Mouse (Mus musculus) CH12.LX (cell line): Measurements from ENCODE around the gene Fbxw4. TPM values are rescaled to one million over a fixed set of nuclear protein-coding genes. Genes with fewer than 3 reads are reported as not detected.

Experiments used
- DNase-seq: peaks from one replicate; pipeline ENCODE4 v3.0.0-alpha.2; 2013; ENCODE audit errors: extremely low read depth
- H3K27ac ChIP-seq: 2 replicates; pipeline ENCODE4 v1.5.1; 2012; ENCODE audit warnings: low read depth, mild to moderate bottlenecking, control low read depth, moderate library complexity; ENCODE audit not compliant: insufficient read depth
- H3K27me3 ChIP-seq: replicated peaks from 2 replicates; pipeline ENCODE3; 2012; ENCODE audit warnings: inconsistent platforms
- H3K36me3 ChIP-seq, 2 experiments: replicated peaks in 1 of 2; 2 replicates each; pipeline versions ENCODE3 to v1.6.1; 2012; ENCODE audit warnings: inconsistent platforms in 1 of 2, low read length in 1 of 2, mild to moderate bottlenecking in 1 of 2, mixed read lengths in 1 of 2, moderate library complexity in 1 of 2; ENCODE audit not compliant: control insufficient read depth in 1 of 2, insufficient read depth in 1 of 2
- H3K4me1 ChIP-seq, 2 experiments: 2 replicates each; pipeline ENCODE4 v1.6.1; 2012; ENCODE audit warnings: inconsistent platforms in 1 of 2, moderate library complexity in 1 of 2; ENCODE audit not compliant: insufficient read depth in 2 of 2, control insufficient read depth in 1 of 2
- H3K4me2 ChIP-seq: 2 replicates; pipeline ENCODE4 v1.6.1; 2012; ENCODE audit warnings: low read depth, mild to moderate bottlenecking, control low read depth; ENCODE audit not compliant: poor library complexity, insufficient read depth, severe bottlenecking
- H3K4me3 ChIP-seq, 3 experiments: fragments of 150-350 bp in 1 of 3; sonication (generic) in 1 of 3; replicated peaks in 1 of 3; 2 replicates each; pipeline versions ENCODE3 to v1.5.1; 2011 to 2012; ENCODE audit warnings: low read depth in 2 of 3, low read length in 2 of 3, mild to moderate bottlenecking in 2 of 3, moderate library complexity in 2 of 3, control low read depth in 1 of 3, improper control_type of control experiment in 1 of 3, inconsistent platforms in 1 of 3, mixed read lengths in 1 of 3; ENCODE audit not compliant: poor library complexity in 1 of 3
- H3K79me2 ChIP-seq: replicated peaks from 2 replicates; pipeline ENCODE4 v1.6.1; 2012; ENCODE audit warnings: mild to moderate bottlenecking, moderate library complexity; ENCODE audit not compliant: control insufficient read depth, poor library complexity, insufficient read depth, severe bottlenecking; ENCODE audit errors: extremely low read depth
- H3K9ac ChIP-seq: 2 replicates; pipeline ENCODE4 v1.6.1; 2012; ENCODE audit warnings: low read depth, mild to moderate bottlenecking, control low read depth, moderate library complexity; ENCODE audit not compliant: insufficient read depth
- H3K9me3 ChIP-seq: replicated peaks from 2 replicates; pipeline ENCODE3; 2012; ENCODE audit warnings: low read length, inconsistent platforms, mixed read lengths
- BHLHE40 ChIP-seq: IDR thresholded peaks from 2 replicates; pipeline ENCODE4 v1.6.1; 2011; ENCODE audit warnings: mild to moderate bottlenecking, low read depth, low read length, improper control_type of control experiment
- CTCF ChIP-seq, 2 experiments: IDR thresholded peaks in 1 of 2; conservative IDR thresholded peaks in 1 of 2; 2 replicates each; pipeline ENCODE4 v1.5.1; 2011 to 2012; ENCODE audit warnings: low read depth in 2 of 2, low read length in 2 of 2, improper control_type of control experiment in 1 of 2, inconsistent platforms in 1 of 2, mild to moderate bottlenecking in 1 of 2, moderate library complexity in 1 of 2
- E2F4 ChIP-seq: IDR thresholded peaks from 2 replicates; pipeline ENCODE4 v1.6.1; 2011; ENCODE audit warnings: low read depth, low read length, improper control_type of control experiment; ENCODE audit not compliant: insufficient replicate concordance
- ELF1 ChIP-seq: IDR thresholded peaks from 2 replicates; pipeline ENCODE4 v1.6.1; 2014; ENCODE audit warnings: low read depth, mild to moderate bottlenecking, inconsistent platforms, low read length, improper control_type of control experiment
- EP300 ChIP-seq: IDR thresholded peaks from 2 replicates; pipeline ENCODE4 v1.6.1; 2011; ENCODE audit warnings: low read length, improper control_type of control experiment
- GABPA ChIP-seq: IDR thresholded peaks from 2 replicates; pipeline ENCODE4 v1.6.1; 2012; ENCODE audit warnings: low read depth, low read length, improper control_type of control experiment, inconsistent platforms; ENCODE audit not compliant: insufficient replicate concordance
- HCFC1 ChIP-seq: IDR thresholded peaks from 2 replicates; pipeline ENCODE4 v1.6.1; 2012; ENCODE audit warnings: low read depth, mild to moderate bottlenecking, inconsistent platforms, low read length, improper control_type of control experiment
- IRF4 ChIP-seq: IDR thresholded peaks from 2 replicates; pipeline ENCODE4 v1.6.1; 2014; ENCODE audit warnings: low read depth, mild to moderate bottlenecking, inconsistent platforms, low read length, improper control_type of control experiment
- JUN ChIP-seq: IDR thresholded peaks from 2 replicates; pipeline ENCODE4 v1.6.1; 2011; ENCODE audit warnings: low read depth, mild to moderate bottlenecking, low read length, improper control_type of control experiment, moderate library complexity; ENCODE audit not compliant: insufficient read depth
- JUND ChIP-seq: conservative IDR thresholded peaks from 2 replicates; pipeline ENCODE4 v1.6.1; 2011; ENCODE audit warnings: low read depth, low read length, improper control_type of control experiment
- MAZ ChIP-seq: IDR thresholded peaks from 2 replicates; pipeline ENCODE4 v1.6.1; 2012; ENCODE audit warnings: low read depth, mild to moderate bottlenecking, inconsistent platforms, low read length, improper control_type of control experiment, moderate library complexity
- MEF2A ChIP-seq: IDR thresholded peaks from 2 replicates; pipeline ENCODE4 v1.6.1; 2014; ENCODE audit warnings: low read depth, mild to moderate bottlenecking, inconsistent platforms, low read length, improper control_type of control experiment, borderline replicate concordance
- MXI1 ChIP-seq: IDR thresholded peaks from 2 replicates; pipeline ENCODE4 v1.6.1; 2011; ENCODE audit warnings: mild to moderate bottlenecking, low read depth, low read length, improper control_type of control experiment
- NELFE ChIP-seq: IDR thresholded peaks from 2 replicates; pipeline ENCODE4 v1.6.1; 2011; ENCODE audit warnings: low read depth, low read length, improper control_type of control experiment
- POLR2A ChIP-seq: IDR thresholded peaks from 2 replicates; pipeline ENCODE4 v1.6.1; 2011; ENCODE audit warnings: low read depth, mild to moderate bottlenecking, improper control_type of control experiment, low read length
- RAD21 ChIP-seq: IDR thresholded peaks from 2 replicates; pipeline ENCODE4 v1.6.1; 2011; ENCODE audit warnings: low read depth, mild to moderate bottlenecking, low read length, improper control_type of control experiment, moderate library complexity
- SMC3 ChIP-seq: IDR thresholded peaks from 2 replicates; pipeline ENCODE4 v1.6.1; 2011; ENCODE audit warnings: low read depth, low read length, improper control_type of control experiment
- TCF12 ChIP-seq: IDR thresholded peaks from 2 replicates; pipeline ENCODE4 v1.6.1; 2014; ENCODE audit warnings: low read depth, mild to moderate bottlenecking, inconsistent platforms, low read length, improper control_type of control experiment
- UBTF ChIP-seq: IDR thresholded peaks from 2 replicates; pipeline ENCODE4 v1.6.1; 2012; ENCODE audit warnings: low read depth, mild to moderate bottlenecking, inconsistent platforms, low read length, improper control_type of control experiment, moderate library complexity
- USF1 ChIP-seq: IDR thresholded peaks from 2 replicates; pipeline ENCODE4 v1.6.1; 2014; ENCODE audit warnings: low read depth, mild to moderate bottlenecking, inconsistent platforms, low read length, improper control_type of control experiment
- ZC3H11A ChIP-seq: IDR thresholded peaks from 2 replicates; pipeline ENCODE4 v1.6.1; 2012; ENCODE audit warnings: low read depth, mild to moderate bottlenecking, inconsistent platforms, low read length, improper control_type of control experiment
- ZMIZ1 ChIP-seq: IDR thresholded peaks from 2 replicates; pipeline ENCODE4 v1.6.1; 2012; ENCODE audit warnings: low read depth, mild to moderate bottlenecking, inconsistent platforms, low read length, improper control_type of control experiment
- dilution Hi-C: fragments of 300-500 bp; cut with MboI; formaldehyde crosslinking; loops from 2 replicates; pipeline ENCODE4 v1.14.3; 2020; ENCODE audit warnings: low sequenced_read_pairs; ENCODE audit not compliant: extremely low pct_unique_long_range_greater_than_20kb, extremely low pct_ligation_motif_present
- in situ Hi-C: fragments of 300-500 bp; cut with MboI; formaldehyde crosslinking; loops from 3 replicates; pipeline ENCODE4 v1.14.3; 2019; ENCODE audit warnings: low sequenced_read_pairs, low pct_ligation_motif_present, low pct_unique_long_range_greater_than_20kb, mixed read lengths
- polyA plus RNA-seq: library from polyadenylated mRNA; unstranded; fragments of >175 nt; gene quantifications from 2 replicates; pipeline ENCODE4 v1.2.1, GENCODE M21; 2012; ENCODE audit warnings: low read depth; ENCODE audit not compliant: insufficient read length
- total RNA-seq, 2 experiments: library from RNA; depleted of rRNA; stranded (reverse); fragments of 300-350 nt in 1 of 2; fragments of >200 nt in 1 of 2; gene quantifications; 2 replicates each; pipeline ENCODE4 v1.2.3; 2012 to 2014

Fbxw4 gene
- total and polyA plus RNA-seq, 3 experiments = 4.5 to 8.6 (median 7.5) TPM

GRCm38 (mm10) chr19:45544925-45545321, 115.2 kb downstream of the Fbxw4 start:
- in situ Hi-C loops (loop anchor here (5.0 kb wide), 2 partner anchors 238 to 323 kb away; no protein-coding TSS in a partner anchor), dilution Hi-C loops (no loop called here)
- no peak overlapping the region for H3K27ac ChIP-seq
- TF ChIP-seq E2F4 (no peak), SMC3 (peak; percentile 88), JUN (no peak), IRF4 (no peak), ELF1 (0 out of 2 replicates have a peak, but pooled peaks have one; percentile 10), MAZ (peak; percentile 49; the same call in 1 of the 2 replicates), JUND (no peak), MEF2A (no peak), CTCF (conservative IDR thresholded peaks at IDR 0.05 in 1 of 2, IDR thresholded peaks at IDR 0.05 in 1 of 2; ENCODE audit: low read depth in 2 of 2, low read length in 2 of 2) (peak; percentile 13 to 92; a peak in 2 of 4 replicates), EP300 (no peak), HCFC1 (no peak), ZC3H11A (peak; percentile 33; the same call in 1 of the 2 replicates), POLR2A (no peak), NELFE (0 out of 2 replicates have a peak, but pooled peaks have one; percentile 33), ZMIZ1 (no peak), MXI1 (peak; percentile 28; the same call in 1 of the 2 replicates), BHLHE40 (no peak), GABPA (no peak), UBTF (0 out of 2 replicates have a peak, but pooled peaks have one; percentile 53), USF1 (no peak), RAD21 (peak; percentile 87), TCF12 (0 out of 2 replicates have a peak, but pooled peaks have one; percentile 18)
- peak; percentile 62 for DNase-seq
- peak overlapping the region in 2 of 3 experiments; percentile 33 for H3K4me3 ChIP-seq
- no peaks in the 10 kb centered on the region for H3K79me2 ChIP-seq
- no peaks in the 10 kb centered on the region for H3K36me3 ChIP-seq
- H3K4me1 ChIP-seq = peaks cover 6 to 36% of the 10 kb centered on the region in 2 experiments
- H3K9me3 ChIP-seq = peaks cover 4% of the 10 kb centered on the region
- peak overlapping the region; percentile 78 for H3K4me2 ChIP-seq
- H3K9ac ChIP-seq = no peak overlapping the region
- H3K27me3 ChIP-seq = peaks cover 44% of the 10 kb centered on the region
